Mouse (Mus musculus) gastrocnemius, adult 18-20 months (tissue): ENCODE results near the gene Bmp2k. TPM values are rescaled to one million over a fixed set of nuclear protein-coding genes. Genes with fewer than 3 reads are reported as not detected.
A peak's percentile ranks its signal among the peaks of the same experiment; 100 is the strongest.

Experiments used
- DNase-seq: peaks from one replicate; pipeline ENCODE4 v3.0.0; 2021; ENCODE audit warnings: low spot score
- total RNA-seq, 2 experiments: library from RNA; stranded (reverse); gene quantifications; 2 replicates each; pipeline ENCODE4 v1.2.3; 2021

Gene Bmp2k
- total RNA-seq, 2 experiments from 2014 or later: 11.8 to 13.2 TPM

GRCm38 (mm10) chr5:96970472-96970848 lies 27.0 kb upstream of the Bmp2k start:
- DNase-seq: no peak

GRCm38 (mm10) chr5:96972474-96973130 lies 24.9 kb upstream of the Bmp2k start:
- no peak for DNase-seq

GRCm38 (mm10) chr5:96973714-96974113 lies 23.8 kb upstream of the Bmp2k start:
- no peak for DNase-seq

GRCm38 (mm10) chr5:96974661-96975060 lies 22.8 kb upstream of the Bmp2k start:
- DNase-seq: no peak

- no peak for DNase-seq
Measured at GRCm38 (mm10) chr5:96975112-96975511, 22.4 kb upstream of the Bmp2k start.

- DNase-seq: no peak
Measured at GRCm38 (mm10) chr5:96976150-96976549, 21.3 kb upstream of the Bmp2k start.

GRCm38 (mm10) chr5:96979296-96980007 lies 18.0 kb upstream of the Bmp2k start:
- no peak for DNase-seq

- DNase-seq: no peak
Measured at GRCm38 (mm10) chr5:96980008-96980634, 17.4 kb upstream of the Bmp2k start.

GRCm38 (mm10) chr5:96981987-96982386 lies 15.5 kb upstream of the Bmp2k start:
- no peak for DNase-seq

GRCm38 (mm10) chr5:96983142-96983541 lies 14.3 kb upstream of the Bmp2k start:
- DNase-seq: no peak

GRCm38 (mm10) chr5:96986850-96987249 lies 10.6 kb upstream of the Bmp2k start:
- no peak for DNase-seq

GRCm38 (mm10) chr5:96988880-96989279 lies 8.6 kb upstream of the Bmp2k start:
- DNase-seq: no peak

- no peak for DNase-seq
Measured at GRCm38 (mm10) chr5:96991156-96991555, 6.3 kb upstream of the Bmp2k start.

GRCm38 (mm10) chr5:96992651-96993050 lies 4.8 kb upstream of the Bmp2k start:
- DNase-seq: no peak

- no peak for DNase-seq
Measured at GRCm38 (mm10) chr5:96993057-96993456, 4.4 kb upstream of the Bmp2k start.

GRCm38 (mm10) chr5:96995791-96996190 lies 1.7 kb upstream of the Bmp2k start:
- DNase-seq: peak; percentile 57

- DNase-seq: peak; percentile 37
Measured at GRCm38 (mm10) chr5:96996401-96997309, 834 bp upstream of the Bmp2k start.

GRCm38 (mm10) chr5:96997802-96998565 lies 495 bp downstream of the Bmp2k start:
- DNase-seq: peak; percentile 72

- DNase-seq: no peak
Measured at GRCm38 (mm10) chr5:96998566-96998907, 1.0 kb downstream of the Bmp2k start.

GRCm38 (mm10) chr5:96999601-97000000 lies 2.1 kb downstream of the Bmp2k start:
- no peak for DNase-seq

GRCm38 (mm10) chr5:97000524-97000923 lies 3.0 kb downstream of the Bmp2k start:
- DNase-seq: no peak
